8 mouse cellular contexts compared by ENCODE assay signal in the genomic region with DNA sequence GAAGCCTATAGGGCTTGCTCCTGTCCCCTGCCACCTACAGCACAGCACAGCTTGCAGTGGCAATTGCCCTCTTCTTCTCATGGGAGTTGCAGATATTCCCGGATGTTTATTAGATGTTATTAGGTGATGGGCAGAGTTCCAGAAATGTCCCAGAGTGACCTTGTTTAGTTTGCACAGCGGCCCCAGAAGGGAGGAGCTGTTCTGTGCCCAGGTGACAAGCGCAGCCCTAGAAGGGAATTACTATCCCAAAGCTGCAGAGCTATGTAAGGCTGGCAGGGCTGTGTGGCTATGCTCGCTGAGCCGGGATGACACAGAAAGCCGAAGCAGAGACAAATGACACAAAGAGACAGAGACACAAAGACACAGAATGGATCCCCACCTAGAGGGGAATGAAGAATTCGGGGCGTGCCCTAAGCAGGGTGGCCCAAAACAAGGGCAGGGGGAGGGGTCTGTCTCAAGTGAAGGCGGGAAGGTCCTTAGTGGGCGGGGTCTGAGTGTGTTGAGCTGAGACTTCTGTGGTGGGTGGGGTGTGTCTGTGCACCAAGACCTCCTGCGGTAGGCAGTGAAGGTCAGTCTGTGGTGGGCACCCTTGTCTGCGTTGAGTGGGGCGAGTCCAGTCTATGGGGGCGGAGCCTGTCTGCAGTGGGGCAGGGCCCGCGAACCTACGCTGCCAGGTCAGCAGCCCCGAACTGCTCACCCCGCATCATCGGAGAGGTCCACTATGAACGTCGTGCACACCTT. TPM values are rescaled to one million over a fixed set of nuclear protein-coding genes. Genes with fewer than 3 reads are reported as not detected.
DNase-seq lines count a peak whose midpoint lies in the region; ATAC-seq lines count a peak whose summit lies in the region.

No protein-coding gene starts in this region.

- no peaks in the 10 kb centered on the region for H3K9me3 ChIP-seq in forebrain, embryonic 13.5 days (replicated peaks)
- H3K9me3 ChIP-seq in hindbrain, embryonic 11.5 days (ENCODE audit: control insufficient read depth, low read length) = no peaks in the 10 kb centered on the region
- no peaks in the 10 kb centered on the region for H3K9me3 ChIP-seq in limb, embryonic 13.5 days
- no peaks in the 10 kb centered on the region for H3K9me3 ChIP-seq in midbrain, embryonic 12.5 days

- peak; percentile 32 for ATAC-seq in forebrain, embryonic 13.5 days
- ATAC-seq in hindbrain, embryonic 11.5 days (ENCODE audit: low FRiP score) = peak; percentile 65
- peak; percentile 71 for ATAC-seq in limb, embryonic 13.5 days (ENCODE audit: low FRiP score, low read depth)
- peak; percentile 57 for ATAC-seq in midbrain, embryonic 12.5 days (ENCODE audit: low FRiP score, low read depth)

- peak overlapping the region; percentile 95 for H3K4me2 ChIP-seq in forebrain, embryonic 13.5 days
- H3K4me2 ChIP-seq in hindbrain, embryonic 11.5 days (replicated peaks; ENCODE audit: low read depth, low read length) = peak overlapping the region; percentile 98
- peak overlapping the region; percentile 89 for H3K4me2 ChIP-seq in limb, embryonic 13.5 days (replicated peaks)
- H3K4me2 ChIP-seq in midbrain, embryonic 12.5 days (replicated peaks) = peak overlapping the region; percentile 96

- H3K4me1 ChIP-seq in forebrain, embryonic 13.5 days = peaks cover 15% of the 10 kb centered on the region
- H3K4me1 ChIP-seq in hindbrain, embryonic 11.5 days (replicated peaks; ENCODE audit: control insufficient read depth, insufficient read depth, low read length) = peaks cover 8% of the 10 kb centered on the region; the same call in 1 of the 2 replicates
- H3K4me1 ChIP-seq in limb, embryonic 13.5 days = peaks cover 35% of the 10 kb centered on the region
- peaks cover 32% of the 10 kb centered on the region for H3K4me1 ChIP-seq in midbrain, embryonic 12.5 days

- no peaks in the 10 kb centered on the region for H3K36me3 ChIP-seq in forebrain, embryonic 13.5 days (ENCODE audit: poor library complexity, severe bottlenecking)
- no peaks in the 10 kb centered on the region for H3K36me3 ChIP-seq in hindbrain, embryonic 11.5 days (ENCODE audit: control insufficient read depth, insufficient read depth, low read length)
- no peaks in the 10 kb centered on the region for H3K36me3 ChIP-seq in limb, embryonic 13.5 days
- no peaks in the 10 kb centered on the region for H3K36me3 ChIP-seq in midbrain, embryonic 12.5 days

- WGBS in forebrain, embryonic 13.5 days = 3% methylated on average over 22 of the region's 22 CpGs
- 3% methylated on average over 22 of the region's 22 CpGs for WGBS in hindbrain, embryonic 11.5 days
- WGBS in limb, embryonic 13.5 days = 4% methylated on average over 22 of the region's 22 CpGs
- WGBS in midbrain, embryonic 12.5 days = 4% methylated on average over 22 of the region's 22 CpGs

- H3K4me3 ChIP-seq in forebrain, embryonic 13.5 days = peak overlapping the region; percentile 52
- H3K4me3 ChIP-seq in hindbrain, embryonic 11.5 days (ENCODE audit: low read depth, low read length) = peak overlapping the region; percentile 58
- peak overlapping the region; percentile 71 for H3K4me3 ChIP-seq in limb, embryonic 13.5 days
- H3K4me3 ChIP-seq in midbrain, embryonic 12.5 days = peak overlapping the region; percentile 57

- H3K27me3 ChIP-seq in forebrain, embryonic 13.5 days = peaks cover 29% of the 10 kb centered on the region
- H3K27me3 ChIP-seq in hindbrain, embryonic 11.5 days (ENCODE audit: control insufficient read depth, insufficient read depth, low read length) = peaks cover 5% of the 10 kb centered on the region; the same call in 1 of the 2 replicates
- no peaks in the 10 kb centered on the region for H3K27me3 ChIP-seq in limb, embryonic 13.5 days
- peaks cover 50% of the 10 kb centered on the region for H3K27me3 ChIP-seq in midbrain, embryonic 12.5 days

- peak; percentile 60 for DNase-seq in cerebellum, adult 11-12 months
- no peak for DNase-seq in cerebellum, postnatal 36 days
- DNase-seq in adrenal gland, postnatal 25 days = peak; percentile 21
- peak; percentile 69 for DNase-seq in hindbrain, embryonic 11.5 days (ENCODE audit: low spot score)
- peak; percentile 77 for DNase-seq in thymus, postnatal 14 days

- H3K27ac ChIP-seq in forebrain, embryonic 13.5 days = no peak overlapping the region
- H3K27ac ChIP-seq in hindbrain, embryonic 11.5 days (ENCODE audit: low read depth, low read length) = no peak overlapping the region
- H3K27ac ChIP-seq in limb, embryonic 13.5 days = peak overlapping the region; percentile 85
- no peak overlapping the region for H3K27ac ChIP-seq in midbrain, embryonic 12.5 days (replicated peaks)

- H3K9ac ChIP-seq in forebrain, embryonic 13.5 days = peak overlapping the region; percentile 76
- peak overlapping the region; percentile 67 for H3K9ac ChIP-seq in hindbrain, embryonic 11.5 days (ENCODE audit: low read depth, low read length)
- peak overlapping the region; percentile 82 for H3K9ac ChIP-seq in limb, embryonic 13.5 days
- peak overlapping the region; percentile 71 for H3K9ac ChIP-seq in midbrain, embryonic 12.5 days (replicated peaks)

RNA-seq across cellular contexts. Expression of gene Trpm4, which starts 0.7 kb away (rescaled TPM):
- total RNA-seq in adrenal gland, postnatal 25 days (2021) = 9.3 and 14.2 TPM in 2 replicates
- polyA plus RNA-seq in forebrain, embryonic 13.5 days (2015; fragmentation: Nextera tagmentation; extraction: Ambion mirVana) = 5.0 and 6.4 TPM in 2 replicates
- 5.2 and 6.9 TPM in 2 replicates for polyA plus RNA-seq in hindbrain, embryonic 11.5 days (2014; fragmentation: Nextera tagmentation; extraction: Ambion mirVana)
- 15.8 and 19.6 TPM in 2 replicates for polyA plus RNA-seq in limb, embryonic 13.5 days (2015; fragmentation: Nextera tagmentation; extraction: Ambion mirVana)
- 7.9 and 8.2 TPM in 2 replicates for polyA plus RNA-seq in midbrain, embryonic 12.5 days (2016; fragmentation: Nextera tagmentation; extraction: Ambion mirVana)

RNA-seq across cellular contexts. Expression of gene Hrc, which starts 2.2 kb away (rescaled TPM):
- total RNA-seq in adrenal gland, postnatal 25 days (2021) = 0.18 TPM in 1 of 2 replicates, not detected in the other
- polyA plus RNA-seq in forebrain, embryonic 13.5 days (2015; fragmentation: Nextera tagmentation; extraction: Ambion mirVana) = 0.06 TPM in 1 of 2 replicates, not detected in the other
- 0.68 and 0.77 TPM in 2 replicates for polyA plus RNA-seq in hindbrain, embryonic 11.5 days (2014; fragmentation: Nextera tagmentation; extraction: Ambion mirVana)
- polyA plus RNA-seq in limb, embryonic 13.5 days (2015; fragmentation: Nextera tagmentation; extraction: Ambion mirVana) = 3.9 and 4.3 TPM in 2 replicates
- 0.24 TPM in 1 of 2 replicates, not detected in the other for polyA plus RNA-seq in midbrain, embryonic 12.5 days (2016; fragmentation: Nextera tagmentation; extraction: Ambion mirVana)

RNA-seq across cellular contexts. Expression of gene Ppfia3, which starts 34.0 kb away (rescaled TPM):
- total RNA-seq in adrenal gland, postnatal 25 days (2021) = 1.9 and 2.9 TPM in 2 replicates
- polyA plus RNA-seq in forebrain, embryonic 13.5 days (2015; fragmentation: Nextera tagmentation; extraction: Ambion mirVana) = 12.0 and 12.7 TPM in 2 replicates
- 8.2 and 9.5 TPM in 2 replicates for polyA plus RNA-seq in hindbrain, embryonic 11.5 days (2014; fragmentation: Nextera tagmentation; extraction: Ambion mirVana)
- 5.2 and 6.9 TPM in 2 replicates for polyA plus RNA-seq in limb, embryonic 13.5 days (2015; fragmentation: Nextera tagmentation; extraction: Ambion mirVana)
- polyA plus RNA-seq in midbrain, embryonic 12.5 days (2016; fragmentation: Nextera tagmentation; extraction: Ambion mirVana) = 15.0 and 15.4 TPM in 2 replicates

RNA-seq across cellular contexts. Expression of gene Lin7b, which starts 37.5 kb away (rescaled TPM):
- 8.7 TPM in 1 of 2 replicates, not detected in the other for total RNA-seq in adrenal gland, postnatal 25 days (2021)
- polyA plus RNA-seq in forebrain, embryonic 13.5 days (2015; fragmentation: Nextera tagmentation; extraction: Ambion mirVana) = 2.9 and 4.5 TPM in 2 replicates
- 0.92 and 1.7 TPM in 2 replicates for polyA plus RNA-seq in hindbrain, embryonic 11.5 days (2014; fragmentation: Nextera tagmentation; extraction: Ambion mirVana)
- 1.4 and 2.5 TPM in 2 replicates for polyA plus RNA-seq in limb, embryonic 13.5 days (2015; fragmentation: Nextera tagmentation; extraction: Ambion mirVana)
- polyA plus RNA-seq in midbrain, embryonic 12.5 days (2016; fragmentation: Nextera tagmentation; extraction: Ambion mirVana) = 2.6 and 2.9 TPM in 2 replicates

RNA-seq across cellular contexts. Expression of gene Slc6a21, which starts 55.5 kb away (rescaled TPM):
- total RNA-seq in adrenal gland, postnatal 25 days (2021) = not detected in 2 replicates
- not detected in 2 replicates for polyA plus RNA-seq in forebrain, embryonic 13.5 days (2015; fragmentation: Nextera tagmentation; extraction: Ambion mirVana)
- polyA plus RNA-seq in hindbrain, embryonic 11.5 days (2014; fragmentation: Nextera tagmentation; extraction: Ambion mirVana) = not detected in 2 replicates
- polyA plus RNA-seq in limb, embryonic 13.5 days (2015; fragmentation: Nextera tagmentation; extraction: Ambion mirVana) = not detected in 2 replicates
- polyA plus RNA-seq in midbrain, embryonic 12.5 days (2016; fragmentation: Nextera tagmentation; extraction: Ambion mirVana) = not detected in 2 replicates

Comparison
In these comparisons a context has a peak if more than half of its experiments do, and no peak if none do; other contexts are left out.
1. DNase-seq: peak in cerebellum, adult 11-12 months (single experiment), adrenal gland, postnatal 25 days (single experiment), hindbrain, embryonic 11.5 days (single experiment) and thymus, postnatal 14 days (single experiment); none in cerebellum, postnatal 36 days (0 of 2).
2. Peak in every context shown above with its lines, with median percentiles within 50 percentile points of each other: ATAC-seq, H3K4me2 ChIP-seq, H3K4me3 ChIP-seq and H3K9ac ChIP-seq.